Mouse (Mus musculus): ENCODE data around the gene Kctd17.

- TF ChIP-seq GATA1 (IDR thresholded peaks at IDR 0.05; ENCODE audit: borderline replicate concordance, low read length): no peak
- no peak for TF ChIP-seq FLI1 (IDR thresholded peaks at IDR 0.05; ENCODE audit: low read length)
Measured at GRCm38 (mm10) chr15:78480991-78481390, 52.6 kb downstream of the Kctd17 start.

Measured in megakaryocyte, embryonic 14.5 days (primary cell).